Mouse (Mus musculus): ENCODE measurements around the gene Trim16. TPM values are rescaled to one million over a fixed set of nuclear protein-coding genes. Genes with fewer than 3 reads are reported as not detected.
A peak's percentile ranks its signal among the peaks of the same experiment; 100 is the strongest.

The Trim16 gene
- total RNA-seq (2022), result 10 to 100 TPM; 35.0 to 46.2 (median 37.3) TPM

- DNase-seq (ENCODE audit: low spot score in 2 of 2), result peak; percentile 83 to 88
These were observed at the start of gene Trim16 for GRCm38 (mm10) chr11:62820059-62820541. Gene Trim16, plus strand, starts transcription at chr11:62820231.

- DNase-seq (ENCODE audit: low spot score in 2 of 2), result no peak
These were observed 43.5 kb upstream of the Trim16 start for GRCm38 (mm10) chr11:62776510-62776909.

GRCm38 (mm10) chr11:62788935-62789616 is 31.0 kb upstream of the Trim16 start, which contains the start of gene Zfp286:
Gene Zfp286, minus strand, starts transcription at chr11:62789462.
- peak; percentile 67 to 76 for DNase-seq (ENCODE audit: low spot score in 2 of 2)

- DNase-seq (ENCODE audit: low spot score in 2 of 2), result no peak
These were observed 30.5 kb upstream of the Trim16 start for GRCm38 (mm10) chr11:62789617-62789936.

- no peak for DNase-seq (ENCODE audit: low spot score in 2 of 2)
These were observed 15.9 kb upstream of the Trim16 start for GRCm38 (mm10) chr11:62804119-62804518.

- no peak for DNase-seq (ENCODE audit: low spot score in 2 of 2)
These were observed 12.1 kb upstream of the Trim16 start for GRCm38 (mm10) chr11:62807965-62808364.

GRCm38 (mm10) chr11:62809201-62809600 is 10.8 kb upstream of the Trim16 start:
- DNase-seq (ENCODE audit: low spot score in 2 of 2), result no peak

GRCm38 (mm10) chr11:62812268-62812667 is 7.8 kb upstream of the Trim16 start:
- no peak for DNase-seq (ENCODE audit: low spot score in 2 of 2)

- DNase-seq (ENCODE audit: low spot score in 2 of 2), result no peak
These were observed 6.5 kb upstream of the Trim16 start for GRCm38 (mm10) chr11:62813497-62813896.

GRCm38 (mm10) chr11:62813970-62814624 is 5.9 kb upstream of the Trim16 start:
- DNase-seq (ENCODE audit: low spot score in 2 of 2), result no peak

- no peak for DNase-seq (ENCODE audit: low spot score in 2 of 2)
These were observed 5.4 kb upstream of the Trim16 start for GRCm38 (mm10) chr11:62814625-62815024.

GRCm38 (mm10) chr11:62815438-62815837 is 4.6 kb upstream of the Trim16 start:
- DNase-seq (ENCODE audit: low spot score in 2 of 2), result no peak

- DNase-seq (ENCODE audit: low spot score in 2 of 2), result no peak
These were observed 3.4 kb upstream of the Trim16 start for GRCm38 (mm10) chr11:62816591-62816990.

- DNase-seq (ENCODE audit: low spot score in 2 of 2), result no peak
These were observed 858 bp upstream of the Trim16 start for GRCm38 (mm10) chr11:62819059-62819686.

- DNase-seq (ENCODE audit: low spot score in 2 of 2), result peak in 1 of 2 experiments; percentile 22
These were observed 818 bp downstream of the Trim16 start for GRCm38 (mm10) chr11:62820661-62821437.

GRCm38 (mm10) chr11:62821893-62822292 is 1.9 kb downstream of the Trim16 start:
- no peak for DNase-seq (ENCODE audit: low spot score in 2 of 2)

GRCm38 (mm10) chr11:62824211-62824610 is 4.2 kb downstream of the Trim16 start:
- DNase-seq (ENCODE audit: low spot score in 2 of 2), result no peak

GRCm38 (mm10) chr11:62825222-62826105 is 5.4 kb downstream of the Trim16 start:
- DNase-seq (ENCODE audit: low spot score in 2 of 2), result no peak

- no peak for DNase-seq (ENCODE audit: low spot score in 2 of 2)
These were observed 6.2 kb downstream of the Trim16 start for GRCm38 (mm10) chr11:62826106-62826733.

- DNase-seq (ENCODE audit: low spot score in 2 of 2), result no peak
These were observed 7.1 kb downstream of the Trim16 start for GRCm38 (mm10) chr11:62827135-62827534.
